Mouse (Mus musculus) heart, adult 2 months (tissue): ENCODE results near the gene N4bp3. TPM values are rescaled to one million over a fixed set of nuclear protein-coding genes. Genes with fewer than 3 reads are reported as not detected.
"Not testable (repeated sequence)": the region's sequence is repeated elsewhere in the genome, so short reads cannot be mapped to it uniquely, and the experiment has no call there.

ENCODE experiments used
- DNase-seq, 2 experiments: peaks; one replicate each; pipeline ENCODE4 v3.0.0; 2021
- H3K27ac ChIP-seq: fragments of 200-600 bp; 2 replicates; pipeline ENCODE4 v1.8.1; 2022
- H3K27me3 ChIP-seq: fragments of 200-500 bp; 2 replicates; pipeline ENCODE4 v1.6.1; 2012; ENCODE audit warnings: mild to moderate bottlenecking, low read length, inconsistent platforms, mixed read lengths; ENCODE audit not compliant: control insufficient read depth, insufficient read depth
- H3K36me3 ChIP-seq: fragments of 200-500 bp; 2 replicates; pipeline ENCODE4 v1.6.1; 2012; ENCODE audit warnings: low read length, inconsistent platforms; ENCODE audit not compliant: control insufficient read depth, insufficient read depth
- H3K4me1 ChIP-seq: fragments of 200-500 bp; 2 replicates; pipeline ENCODE4 v1.6.1; 2011; ENCODE audit warnings: low read length; ENCODE audit not compliant: control insufficient read depth, insufficient read depth
- H3K4me3 ChIP-seq: fragments of 200-600 bp; 2 replicates; pipeline ENCODE4 v1.8.1; 2022
- H3K79me2 ChIP-seq: fragments of 200-500 bp; replicated peaks from 2 replicates; pipeline ENCODE4 v1.6.1; 2012; ENCODE audit warnings: mild to moderate bottlenecking, inconsistent platforms, low read length, moderate library complexity, mixed read lengths; ENCODE audit not compliant: control insufficient read depth, insufficient read depth
- H3K9ac ChIP-seq: fragments of 200-500 bp; 2 replicates; pipeline ENCODE4 v1.6.1; 2012; ENCODE audit warnings: low read depth, mild to moderate bottlenecking, control low read depth, inconsistent platforms, low read length, mixed read lengths
- CTCF ChIP-seq: fragments of 200-600 bp; IDR thresholded peaks from 2 replicates; pipeline ENCODE4 v1.8.1; 2022; ENCODE audit warnings: antibody characterized with exemption, mild to moderate bottlenecking, moderate library complexity
- EP300 ChIP-seq: fragments of 200-500 bp; IDR thresholded peaks from 2 replicates; pipeline ENCODE4 v1.6.1; 2011; ENCODE audit warnings: low read depth, low read length, control low read depth; ENCODE audit not compliant: insufficient read depth
- POLR2A ChIP-seq: fragments of 200-500 bp; IDR thresholded peaks from 2 replicates; pipeline ENCODE4 v1.6.1; 2011; ENCODE audit warnings: mild to moderate bottlenecking, low read depth, low read length, control low read depth; ENCODE audit not compliant: insufficient read depth
- WGBS: fragments of 180-500 bp; shearing (Covaris S2); methylation state at CpG from one replicate; pipeline ENCODE4 v1.1.7; 2018; 5-methylcytosine and 5-hydroxymethylcytosine counted together
- intact Hi-C: fragments of 180-260 bp; cut with DNase I; formaldehyde crosslinking; loops from one replicate; pipeline ENCODE4 v1.15.1; 2025
- polyA plus RNA-seq: library from polyadenylated mRNA; depleted of rRNA; stranded (reverse); fragments of >200 nt; gene quantifications from 2 replicates; pipeline ENCODE4 v1.2.3, GENCODE M21; 2012
- total RNA-seq, 2 experiments: library from RNA; stranded (reverse); gene quantifications; 2 replicates each; pipeline ENCODE4 v1.2.3; 2021

Gene N4bp3
- total and polyA plus RNA-seq, 3 experiments = 8.2 to 10.7 (median 10.2) TPM

DNA sequence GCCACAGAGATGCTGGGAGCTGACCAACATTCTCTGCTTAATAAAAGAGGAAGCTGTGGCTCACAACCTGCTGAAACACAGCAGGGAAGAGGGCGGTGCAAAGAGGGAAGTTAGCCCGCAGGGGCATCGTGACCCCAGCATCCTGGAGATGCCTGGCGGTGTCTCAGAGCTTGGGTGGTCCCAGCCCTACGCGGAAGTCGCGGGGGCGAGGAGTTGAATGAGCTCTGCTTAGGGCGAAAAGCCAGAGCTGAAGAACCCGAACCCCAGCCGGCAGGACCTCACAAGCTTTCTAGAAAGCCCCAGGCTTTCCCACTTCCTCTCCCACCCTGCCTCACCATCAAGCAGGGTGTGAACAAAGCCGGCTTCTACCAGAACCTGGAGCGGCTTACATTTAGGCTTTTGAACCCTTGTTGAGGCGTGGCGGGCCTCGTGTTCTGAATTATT is 12.6 kb downstream of the N4bp3 start:
- DNase-seq = peak; percentile 65 to 77
- Histone ChIP-seq H3K9ac (peak overlapping the region; percentile 64), H3K27ac (peak overlapping the region; percentile 71), H3K79me2 (no peaks in the 10 kb centered on the region; the same call in 1 of the 2 replicates), H3K36me3 (peaks cover 2% of the 10 kb centered on the region; the same call in 1 of the 2 replicates), H3K4me1 (peaks cover 9% of the 10 kb centered on the region), H3K27me3 (no peaks in the 10 kb centered on the region), H3K4me3 (peak overlapping the region; percentile 34)
- 5% methylated on average over 17 of the region's 17 CpGs for WGBS
- intact Hi-C loops = loop anchor here (5.0 kb wide), 1 partner anchor 44 kb away; no protein-coding TSS in a partner anchor
- TF ChIP-seq POLR2A = no peak
- TF ChIP-seq EP300 = no peak
- TF ChIP-seq CTCF = no peak

DNA sequence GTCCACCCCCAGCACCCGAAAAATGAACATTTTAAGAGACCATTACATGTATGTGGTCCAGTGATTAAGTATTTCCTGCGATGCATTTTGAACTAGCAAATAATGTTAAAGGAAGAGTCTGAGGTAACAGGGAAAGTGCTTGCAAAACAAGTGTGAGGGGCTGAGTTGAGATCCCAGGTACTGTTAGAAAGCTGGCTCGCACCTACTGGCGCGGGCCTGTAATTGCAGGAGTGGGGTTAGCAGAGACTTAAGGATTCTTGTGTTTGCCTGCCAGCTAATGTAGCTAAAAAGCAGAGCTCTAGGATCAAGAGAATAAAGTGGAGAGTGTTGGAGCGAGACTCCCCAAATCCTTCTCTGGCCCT is 14.3 kb downstream of the N4bp3 start:
- H3K4me1 ChIP-seq = peaks cover 12% of the 10 kb centered on the region
- WGBS = 5% methylated on average over 6 of the region's 6 CpGs
- peak overlapping the region; percentile 83 for H3K27ac ChIP-seq
- peak overlapping the region; percentile 93 for H3K9ac ChIP-seq
- TF ChIP-seq CTCF = peak; percentile 86
- TF ChIP-seq EP300 = no peak
- intact Hi-C loops = loop anchor here (5.0 kb wide), 1 partner anchor 46 kb away; no protein-coding TSS in a partner anchor
- peak overlapping the region; percentile 86 for H3K4me3 ChIP-seq
- H3K36me3 ChIP-seq = no peaks in the 10 kb centered on the region
- peak; percentile 55 to 59 for DNase-seq
- no peaks in the 10 kb centered on the region for H3K27me3 ChIP-seq
- H3K79me2 ChIP-seq = no peaks in the 10 kb centered on the region; the same call in 1 of the 2 replicates

DNA sequence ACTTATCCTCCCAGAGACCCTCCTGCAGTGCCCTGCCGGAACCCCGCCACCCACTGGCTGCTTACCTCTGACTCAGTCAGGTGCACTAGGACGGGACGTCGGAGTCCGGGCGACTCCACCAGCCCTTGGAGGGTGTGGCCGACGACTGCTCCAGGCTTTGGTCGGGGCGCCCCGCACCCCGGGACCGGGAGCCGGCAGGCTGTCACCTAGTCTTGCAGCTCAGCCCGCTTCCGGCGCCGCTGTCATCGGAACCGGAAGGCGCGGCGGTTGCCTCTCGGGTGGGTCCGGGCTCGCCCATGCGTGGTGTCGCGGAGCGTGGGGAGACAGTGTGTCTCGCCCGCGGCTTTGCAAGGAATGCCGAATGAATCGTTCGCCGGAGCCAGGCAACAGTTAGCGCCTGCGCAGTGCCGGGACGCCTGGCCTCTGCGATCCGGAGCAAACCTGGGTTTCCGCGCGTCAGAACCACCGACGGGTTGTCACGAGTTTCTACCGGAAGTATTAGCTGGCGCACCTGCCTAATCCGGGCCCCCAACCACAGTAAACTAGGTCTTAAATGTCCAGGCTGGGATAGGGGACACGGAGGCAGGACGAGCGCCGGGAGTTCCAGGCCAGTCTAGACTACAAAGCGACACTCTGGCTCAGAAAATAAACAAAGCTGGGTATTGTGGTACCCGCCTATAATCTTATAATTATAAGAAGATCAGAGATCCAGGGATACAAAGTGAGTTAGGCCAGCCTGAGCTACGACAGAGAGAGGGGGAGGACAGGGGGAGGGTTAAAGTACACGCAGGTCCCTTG is 14.9 kb downstream of the N4bp3 start, which contains the start of gene Rmnd5b:
Gene Rmnd5b, minus strand, starts transcription at position 372 of the 798 bp plus-strand sequence.
- Histone ChIP-seq H3K4me1 (peaks cover 11% of the 10 kb centered on the region), H3K79me2 (no peaks in the 10 kb centered on the region; the same call in 1 of the 2 replicates), H3K9ac (peak within 1 kb of the TSS; percentile 93), H3K36me3 (no peaks in the 10 kb centered on the region), H3K4me3 (peak within 1 kb of the TSS; percentile 86), H3K27me3 (no peaks in the 10 kb centered on the region), H3K27ac (peak within 1 kb of the TSS; percentile 83)
- peak; percentile 31; the same call in 1 of the 2 replicates for TF ChIP-seq EP300
- peak; percentile 24; the same call in 1 of the 2 replicates for TF ChIP-seq CTCF
- peak; percentile 56; the same call in 1 of the 2 replicates for TF ChIP-seq POLR2A
- intact Hi-C loops = loop anchor here (2.0 to 5.0 kb wide), 2 partner anchors 15 to 47 kb away; no protein-coding TSS in a partner anchor
- under 1% methylated on average over 61 of the region's 61 CpGs for WGBS
- DNase-seq = peak; percentile 92

DNA sequence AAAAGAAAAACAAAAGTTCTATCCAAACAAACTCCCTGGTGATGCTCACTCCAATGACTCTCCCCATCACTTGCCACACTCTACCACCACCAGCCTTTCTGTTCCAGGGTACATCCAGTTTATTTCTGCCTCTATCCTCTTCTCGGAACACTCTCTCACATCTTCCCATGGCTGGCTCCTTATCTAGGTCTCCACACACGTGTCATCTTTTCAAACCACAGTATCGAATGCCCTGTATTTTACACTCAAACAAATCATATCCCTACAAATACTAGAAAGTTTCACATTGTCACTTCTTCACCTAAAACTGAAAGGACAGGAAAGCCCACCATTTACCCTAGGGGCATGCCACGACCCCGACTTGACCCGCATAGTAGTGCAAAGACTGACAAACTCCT is 15.5 kb downstream of the N4bp3 start:
- TF ChIP-seq CTCF (no peak), EP300 (no peak), POLR2A (no peak)
- no peak for DNase-seq
- Histone ChIP-seq H3K27me3 (no peaks in the 10 kb centered on the region), H3K27ac (peak overlapping the region; percentile 83), H3K79me2 (no peaks in the 10 kb centered on the region; the same call in 1 of the 2 replicates), H3K4me1 (peaks cover 11% of the 10 kb centered on the region), H3K36me3 (no peaks in the 10 kb centered on the region), H3K9ac (peak overlapping the region; percentile 93), H3K4me3 (peak overlapping the region; percentile 86)
- intact Hi-C loops = loop anchor here (2.0 to 5.0 kb wide), 2 partner anchors 14 to 47 kb away; no protein-coding TSS in a partner anchor
- 6% methylated on average over 6 of the region's 6 CpGs for WGBS

DNA sequence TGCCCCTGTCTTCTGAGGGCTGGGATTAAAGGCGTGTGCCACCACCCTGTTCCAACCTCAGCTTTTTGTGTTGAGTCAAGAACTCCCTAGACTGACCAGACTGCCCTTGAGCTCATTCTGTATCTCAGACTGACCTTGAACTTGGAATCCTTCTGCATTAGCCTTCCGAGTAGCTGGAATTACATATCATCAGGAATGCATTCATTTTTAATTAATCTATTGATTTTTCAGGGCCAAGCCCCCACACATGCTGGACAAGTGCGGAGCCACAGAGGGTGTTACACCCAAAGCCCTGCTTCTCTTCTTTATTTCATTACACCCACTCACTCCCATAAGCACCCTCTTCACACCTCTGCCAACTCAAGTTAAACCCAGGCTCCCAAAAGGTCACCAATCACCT is 16.9 kb downstream of the N4bp3 start:
- intact Hi-C loops = loop anchor here (2.0 kb wide), 1 partner anchor 13 kb away; no protein-coding TSS in a partner anchor
- DNase-seq = no peak
- no peak for TF ChIP-seq POLR2A
- TF ChIP-seq EP300 = no peak
- TF ChIP-seq CTCF = no peak
- peaks cover 11% of the 10 kb centered on the region for H3K4me1 ChIP-seq
- no peak overlapping the region for H3K27ac ChIP-seq
- no peak overlapping the region for H3K4me3 ChIP-seq
- no peak overlapping the region for H3K9ac ChIP-seq
- no peaks in the 10 kb centered on the region; the same call in 1 of the 2 replicates for H3K79me2 ChIP-seq
- H3K36me3 ChIP-seq = no peaks in the 10 kb centered on the region
- WGBS = 91% methylated on average over 3 of the region's 3 CpGs
- no peaks in the 10 kb centered on the region for H3K27me3 ChIP-seq

DNA sequence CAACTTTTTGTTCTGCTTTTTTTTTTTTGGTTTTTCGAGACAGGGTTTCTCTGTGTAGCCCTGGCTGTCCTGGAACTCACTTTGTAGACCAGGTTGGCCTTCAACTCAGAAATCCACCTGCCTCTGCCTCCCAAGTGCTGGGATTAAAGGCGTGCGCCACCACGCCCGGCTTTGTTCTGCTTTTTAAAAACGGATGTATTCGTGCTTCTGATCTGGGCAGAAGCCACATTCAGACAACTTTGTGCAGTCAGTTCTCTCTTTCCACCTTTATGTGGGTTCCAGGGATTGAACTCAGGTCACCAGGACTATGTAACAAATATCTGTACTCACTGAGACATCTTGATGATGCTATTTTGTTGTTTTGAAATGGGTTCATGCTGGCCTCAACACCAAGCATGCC is 17.4 kb downstream of the N4bp3 start:
- H3K27ac ChIP-seq, intact Hi-C loops, H3K9ac ChIP-seq, H3K4me3 ChIP-seq, DNase-seq, H3K27me3 ChIP-seq, H3K79me2 ChIP-seq, H3K36me3 ChIP-seq: not testable (repeated sequence)
- 88% methylated on average over 7 of the region's 7 CpGs for WGBS
- peaks cover 11% of the 10 kb centered on the region for H3K4me1 ChIP-seq
